Mouse (Mus musculus) spleen, adult 2 months (tissue): ENCODE data around the gene Prss21.

ENCODE experiments used
- CTCF ChIP-seq: fragments of 200-500 bp; IDR thresholded peaks from 2 replicates; pipeline ENCODE4 v1.5.1; 2011; ENCODE audit warnings: mild to moderate bottlenecking, inconsistent platforms; ENCODE audit not compliant: insufficient read depth, insufficient read length, insufficient replicate concordance; ENCODE audit errors: extremely low read depth
- POLR2A ChIP-seq: fragments of 200-500 bp; IDR thresholded peaks from 2 replicates; pipeline ENCODE4 v1.6.1; 2011; ENCODE audit warnings: low read depth, low read length, inconsistent platforms

- peak; percentile 19; the same call in 1 of the 2 replicates for TF ChIP-seq CTCF
- no peak for TF ChIP-seq POLR2A
Observed at GRCm38 (mm10) chr17:23873884-23874856, 6.3 kb downstream of the Prss21 start.
